Mouse (Mus musculus): ENCODE results near the gene Psmb8.
"Not testable (repeated sequence)": the region's sequence is repeated elsewhere in the genome, so short reads cannot be mapped to it uniquely, and the experiment has no call there.

Gene Psmb8

DNA sequence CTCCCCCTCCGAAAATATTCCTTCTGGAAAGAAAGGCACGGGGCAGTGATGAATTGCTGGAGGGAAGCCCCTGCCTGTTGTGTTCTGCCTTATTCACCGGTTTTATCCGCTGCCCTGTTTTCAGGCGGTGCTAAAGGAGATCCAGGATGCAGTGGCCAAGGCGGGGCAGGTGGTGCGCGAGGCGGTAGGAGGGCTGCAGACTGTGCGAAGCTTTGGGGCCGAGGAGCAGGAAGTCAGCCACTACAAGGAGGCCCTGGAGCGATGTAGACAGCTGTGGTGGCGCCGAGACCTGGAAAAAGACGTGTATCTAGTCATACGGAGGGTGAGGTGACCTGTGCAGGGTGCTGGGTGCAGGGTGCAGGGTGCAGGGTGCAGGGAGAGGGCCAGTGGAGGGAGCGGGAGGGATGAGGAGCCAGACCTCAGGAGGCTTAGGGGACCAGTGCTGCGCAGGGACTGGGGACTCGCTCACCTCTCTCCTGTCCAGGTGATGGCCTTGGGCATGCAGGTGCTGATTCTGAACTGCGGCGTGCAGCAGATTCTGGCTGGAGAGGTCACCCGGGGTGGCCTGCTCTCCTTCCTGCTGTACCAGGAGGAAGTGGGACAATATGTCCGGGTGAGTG, 14.3 kb downstream of the Psmb8 start:
- DNase-seq (ENCODE audit: low read depth, low spot score): no peak

DNA sequence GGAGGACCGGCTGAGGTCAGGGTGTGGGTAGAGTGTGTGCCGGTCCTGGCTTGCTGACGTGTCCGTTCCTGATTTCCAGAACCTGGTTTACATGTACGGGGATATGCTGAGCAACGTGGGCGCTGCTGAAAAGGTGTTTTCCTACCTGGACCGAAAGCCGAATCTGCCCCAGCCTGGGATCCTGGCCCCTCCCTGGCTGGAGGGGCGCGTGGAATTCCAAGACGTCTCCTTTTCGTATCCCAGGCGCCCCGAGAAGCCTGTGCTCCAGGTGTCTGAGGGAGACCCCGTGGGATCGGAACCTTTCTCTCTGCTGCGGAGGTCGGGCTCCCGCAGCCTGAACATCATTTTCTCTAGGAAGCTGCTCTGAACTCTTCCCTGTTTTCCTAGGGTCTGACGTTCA, 16.4 kb downstream of the Psmb8 start:
- DNase-seq (ENCODE audit: low read depth, low spot score): no peak

- DNase-seq (ENCODE audit: low read depth, low spot score): no peak
Observed at GRCm38 (mm10) chr17:34215176-34215575, 17.7 kb downstream of the Psmb8 start.

GRCm38 (mm10) chr17:34217216-34217928, 19.9 kb downstream of the Psmb8 start:
- DNase-seq (ENCODE audit: low read depth, low spot score): no peak

- DNase-seq (ENCODE audit: low read depth, low spot score): no peak
Observed at GRCm38 (mm10) chr17:34217986-34218385, 20.5 kb downstream of the Psmb8 start.

- peak; percentile 60 for DNase-seq (ENCODE audit: low read depth, low spot score)
Observed at GRCm38 (mm10) chr17:34218675-34219074, 21.2 kb downstream of the Psmb8 start.

DNA sequence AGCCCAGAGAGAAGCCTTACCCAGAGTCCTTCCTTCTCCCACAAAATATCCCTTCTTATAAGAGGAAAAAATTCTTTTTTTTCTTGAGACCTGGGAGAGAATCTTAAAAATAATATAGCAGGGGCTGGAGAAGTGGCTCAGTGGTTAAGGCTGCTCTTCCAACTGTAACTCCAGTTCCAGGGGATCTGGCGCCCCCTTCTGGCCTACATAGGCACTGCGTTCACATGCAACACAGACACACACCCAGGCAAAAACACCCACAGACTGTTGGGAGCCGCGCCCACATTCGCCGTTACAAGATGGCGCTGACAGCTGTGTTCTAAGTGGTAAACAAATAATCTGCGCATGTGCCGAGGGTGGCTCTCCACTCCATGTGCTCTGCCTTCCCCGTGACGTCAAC, 21.6 kb downstream of the Psmb8 start:
- peak; percentile 27 for DNase-seq (ENCODE audit: low read depth, low spot score)

GRCm38 (mm10) chr17:34219801-34220200, 22.3 kb downstream of the Psmb8 start:
- DNase-seq (ENCODE audit: low read depth, low spot score): not testable (repeated sequence)

DNA sequence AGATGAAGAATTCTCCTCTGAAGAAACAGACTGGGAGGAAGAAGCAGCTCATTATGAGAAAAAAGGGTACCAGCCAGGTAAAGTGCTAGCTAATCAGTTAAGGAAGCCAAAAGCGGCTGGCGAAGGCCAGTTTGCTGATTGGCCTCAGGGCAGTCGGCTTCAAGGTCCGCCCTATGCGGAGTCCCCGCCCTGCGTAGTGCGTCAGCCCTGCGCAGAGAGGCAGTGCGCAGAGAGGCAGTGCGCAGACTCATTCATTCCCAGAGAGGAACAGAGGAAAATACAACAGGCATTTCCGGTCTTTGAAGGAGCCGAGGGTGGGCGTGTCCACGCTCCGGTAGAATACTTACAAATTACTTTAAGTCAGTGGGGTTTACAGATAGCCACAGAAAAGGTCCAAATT, 22.9 kb downstream of the Psmb8 start:
- not testable (repeated sequence) for DNase-seq (ENCODE audit: low read depth, low spot score)

DNA sequence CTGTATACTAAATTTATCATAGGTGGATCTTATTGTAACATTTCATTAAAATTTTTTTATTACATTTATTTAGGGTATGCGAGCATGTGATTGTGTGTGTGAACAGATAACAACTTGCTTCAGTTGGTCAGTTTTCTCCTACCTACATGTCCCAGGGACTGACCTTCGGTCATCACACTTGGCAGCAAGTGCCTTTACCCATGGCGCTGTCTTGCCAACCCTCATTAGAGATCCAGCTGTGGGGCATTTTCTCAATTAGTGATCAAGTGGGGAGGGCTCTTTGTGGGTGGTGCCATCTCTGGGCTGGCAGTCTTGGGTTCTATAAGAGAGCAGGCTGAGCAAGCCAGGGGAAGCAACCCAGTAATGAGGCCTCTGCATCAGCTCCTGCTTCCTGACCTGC, 27.3 kb downstream of the Psmb8 start:
- no peak for DNase-seq (ENCODE audit: low read depth, low spot score)

DNA sequence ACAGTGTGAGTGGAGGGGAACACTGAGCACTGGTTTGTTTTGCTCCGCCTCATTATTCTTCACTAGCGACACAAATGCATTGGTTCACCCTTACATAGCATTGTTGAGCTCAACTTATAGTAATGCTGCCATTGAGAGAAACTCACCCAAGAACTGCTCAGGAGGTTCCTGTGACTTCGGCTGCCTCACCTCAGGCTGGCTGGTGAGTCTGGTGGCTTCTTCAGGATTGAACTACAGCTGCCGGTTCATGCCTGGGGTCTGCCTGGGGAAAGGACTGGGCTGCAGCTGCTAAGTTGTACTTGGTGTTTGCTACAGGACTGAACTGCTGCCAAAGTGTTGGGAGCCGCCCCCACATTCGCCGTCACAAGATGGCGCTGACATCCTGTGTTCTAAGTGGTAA, 27.9 kb downstream of the Psmb8 start:
- DNase-seq (ENCODE audit: low read depth, low spot score): no peak

- DNase-seq (ENCODE audit: low read depth, low spot score): not testable (repeated sequence)
Observed at GRCm38 (mm10) chr17:34225911-34226310, 28.4 kb downstream of the Psmb8 start.

DNA sequence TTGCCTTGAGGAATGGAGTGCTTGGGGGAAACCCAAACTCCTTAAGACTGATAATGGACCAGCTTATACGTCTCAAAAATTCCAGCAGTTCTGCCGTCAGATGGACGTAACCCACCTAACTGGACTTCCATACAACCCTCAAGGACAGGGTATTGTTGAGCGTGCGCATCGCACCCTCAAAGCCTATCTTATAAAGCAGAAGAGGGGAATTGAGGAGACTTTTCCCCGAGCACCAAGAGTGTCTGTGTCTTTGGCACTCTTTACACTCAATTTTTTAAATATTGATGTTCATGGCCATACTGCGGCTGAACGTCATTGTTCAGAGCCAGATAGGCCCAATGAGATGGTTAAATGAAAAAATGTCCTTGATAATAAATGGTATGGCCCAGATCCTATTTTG, 33.5 kb downstream of the Psmb8 start:
- not testable (repeated sequence) for DNase-seq (ENCODE audit: low read depth, low spot score)

DNA sequence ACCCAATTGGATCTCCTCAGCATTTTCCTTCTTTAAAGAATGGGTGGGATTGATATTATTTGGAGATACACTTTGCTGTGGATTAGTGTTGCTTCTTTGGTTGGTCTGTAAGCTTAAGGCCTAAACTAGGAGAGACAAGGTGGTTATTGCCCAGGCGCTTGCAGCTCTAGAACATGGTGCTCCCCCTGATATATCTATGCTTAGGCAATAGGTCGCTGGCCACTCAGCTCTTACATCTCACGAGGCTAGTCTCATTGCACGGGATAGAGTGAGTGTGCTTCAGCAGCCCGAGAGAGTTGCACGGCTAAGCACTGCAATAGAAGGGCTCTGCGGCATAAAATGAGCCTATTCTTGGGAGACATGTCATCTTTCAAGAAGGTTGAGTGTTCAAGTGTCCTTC, 34.5 kb downstream of the Psmb8 start:
- DNase-seq (ENCODE audit: low read depth, low spot score): not testable (repeated sequence)

DNA sequence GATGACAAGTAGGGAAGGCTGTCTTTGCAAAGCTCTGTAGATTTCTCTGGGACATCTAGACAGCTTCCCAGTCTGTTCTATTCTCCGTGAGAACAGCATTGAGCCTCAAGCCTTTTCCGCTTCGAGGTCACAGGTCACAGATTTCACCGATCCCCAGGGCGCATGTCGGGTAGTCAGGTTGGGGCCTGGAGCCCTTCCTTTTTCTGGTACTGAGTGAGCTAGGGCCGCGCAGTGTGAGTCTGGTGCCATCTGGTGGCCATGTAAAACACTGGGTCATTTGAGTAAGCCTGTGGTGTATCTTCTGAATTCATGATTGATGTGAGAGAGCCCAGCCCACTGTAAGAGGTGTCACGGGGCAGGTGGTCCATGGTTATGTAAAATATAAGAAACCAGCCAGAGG, 37.4 kb downstream of the Psmb8 start:
- DNase-seq (ENCODE audit: low read depth, low spot score): peak; percentile 79

GRCm38 (mm10) chr17:34236691-34237090, 39.2 kb downstream of the Psmb8 start:
- peak; percentile 15 for DNase-seq (ENCODE audit: low read depth, low spot score)

DNA sequence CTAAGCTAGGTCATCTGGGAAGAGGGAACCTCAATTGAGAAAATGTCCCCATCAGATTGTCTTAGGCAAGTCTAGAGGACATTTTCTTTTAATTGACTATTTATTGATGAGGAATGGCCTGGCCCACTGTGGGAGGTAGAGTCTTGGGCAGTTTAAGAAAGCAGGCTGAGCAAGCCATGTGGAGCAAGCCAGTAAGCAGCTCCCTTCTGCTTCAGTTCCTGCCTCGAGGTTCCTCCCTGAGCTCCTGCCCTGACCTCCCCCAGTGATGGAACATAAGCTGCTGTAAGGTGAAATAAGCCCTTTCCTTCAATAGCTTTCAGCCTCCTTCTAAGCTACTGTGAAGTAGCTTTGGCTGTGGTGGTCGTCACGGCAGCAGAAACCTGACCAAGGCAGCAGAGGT, 40.2 kb downstream of the Psmb8 start:
- DNase-seq (ENCODE audit: low read depth, low spot score): no peak

DNA sequence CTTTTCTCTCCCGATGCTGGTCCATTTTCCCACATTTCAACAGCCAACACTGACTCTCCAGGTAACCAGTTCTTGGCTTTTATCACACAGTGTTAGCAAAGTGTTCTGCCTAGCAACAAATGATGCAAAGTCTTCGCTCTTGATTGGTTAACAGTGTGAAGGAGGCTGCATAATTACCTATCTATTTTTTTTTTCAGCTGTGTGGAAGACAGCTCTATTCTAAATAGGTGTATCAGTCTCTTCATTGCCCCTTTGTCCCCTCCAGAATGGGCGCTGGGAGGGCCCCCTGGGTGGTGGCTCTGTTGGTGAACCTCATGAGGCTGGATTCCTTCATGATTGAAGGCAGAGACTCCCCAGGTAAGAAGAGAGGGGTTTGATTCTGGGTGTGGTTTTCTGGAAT, 41.2 kb downstream of the Psmb8 start, which contains the start of gene H2-Ob:
Gene H2-Ob, plus strand, starts transcription at position 198 of the 400 bp plus-strand sequence.
- DNase-seq (ENCODE audit: low read depth, low spot score): peak; percentile 81

DNA sequence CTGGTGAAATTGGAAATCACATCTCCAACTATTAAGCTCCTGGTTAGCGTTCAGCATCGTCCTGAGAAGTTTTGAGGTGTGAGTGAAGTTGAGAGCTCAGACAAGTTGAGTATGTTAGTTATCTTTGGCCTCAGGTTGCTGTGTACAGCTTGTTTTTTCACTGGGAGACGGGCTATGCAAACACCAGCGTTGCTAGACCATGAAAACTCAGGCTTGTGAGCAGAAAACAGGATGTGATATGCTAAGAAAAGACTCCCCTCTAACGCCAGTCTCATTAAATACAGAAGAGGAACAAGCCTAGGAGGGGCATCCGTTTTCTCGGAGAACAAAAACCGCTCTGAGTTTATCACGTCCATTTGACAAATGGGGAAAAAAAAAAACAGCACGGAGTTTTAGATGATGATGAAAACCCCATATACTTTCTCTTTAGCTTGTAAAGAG, 42.1 kb downstream of the Psmb8 start:
- peak; percentile 19 for DNase-seq (ENCODE audit: low read depth, low spot score)

DNA sequence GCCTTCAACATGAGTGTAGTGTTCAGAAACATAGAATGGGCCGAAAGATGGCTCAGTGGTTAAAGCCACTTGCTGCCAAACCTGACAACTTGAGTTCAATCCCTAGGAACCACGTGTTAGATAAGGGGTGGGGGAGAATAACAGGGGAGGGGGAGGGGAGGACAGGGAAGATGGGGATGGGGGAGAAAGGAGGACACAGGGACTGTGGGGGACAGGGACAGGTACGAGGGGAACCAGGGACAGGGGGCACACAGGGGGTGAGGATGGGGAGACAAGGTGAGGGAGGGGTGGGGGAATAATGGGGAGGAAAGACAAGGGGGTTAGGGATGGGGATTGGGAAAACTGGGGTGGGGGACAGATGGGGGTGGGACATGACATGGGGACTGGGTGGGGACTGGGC, 42.8 kb downstream of the Psmb8 start:
- DNase-seq (ENCODE audit: low read depth, low spot score): no peak

- DNase-seq (ENCODE audit: low read depth, low spot score): no peak
Observed at GRCm38 (mm10) chr17:34240916-34241315, 43.4 kb downstream of the Psmb8 start.

GRCm38 (mm10) chr17:34244656-34245055, 47.1 kb downstream of the Psmb8 start:
- DNase-seq (ENCODE audit: low read depth, low spot score): no peak

DNA sequence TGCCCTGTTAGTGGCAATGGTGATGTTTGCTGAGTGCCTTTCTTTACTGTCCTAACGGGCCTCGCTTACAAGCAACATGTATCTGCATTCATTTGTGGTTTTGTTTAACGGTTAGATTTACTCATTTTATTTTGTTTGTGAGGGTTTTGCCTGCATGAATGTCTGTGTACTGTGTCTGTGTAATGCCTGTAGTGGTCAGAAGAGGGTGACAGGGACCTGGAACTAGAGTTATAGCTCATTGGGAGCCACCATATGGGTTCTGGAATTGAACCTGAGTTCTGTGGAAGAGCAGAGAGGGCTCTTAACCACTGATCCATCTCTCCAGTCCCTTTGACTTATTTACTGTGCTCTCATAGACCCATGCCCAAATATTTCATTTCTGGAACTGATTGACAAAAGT, 49.5 kb downstream of the Psmb8 start:
- no peak for DNase-seq (ENCODE audit: low read depth, low spot score)

All from brain, adult 2 months (tissue).